Mouse (Mus musculus): ENCODE data around the gene Gm20388.

GRCm38 (mm10) chr8:122084145-122084544 is 2173.5 kb downstream of the Gm20388 start:
- TF ChIP-seq HCFC1 (IDR thresholded peaks at IDR 0.05; ENCODE audit: borderline replicate concordance, insufficient read depth, low read length) = no peak
- no peak for TF ChIP-seq ZNF384 (IDR thresholded peaks at IDR 0.05; ENCODE audit: low read depth, low read length)
- no peak for TF ChIP-seq CHD2 (IDR thresholded peaks at IDR 0.05; ENCODE audit: low read depth, low read length)
- no peak for TF ChIP-seq ZC3H11A (IDR thresholded peaks at IDR 0.05; ENCODE audit: borderline replicate concordance, low read depth, low read length)
- TF ChIP-seq MAFK (IDR thresholded peaks at IDR 0.05; ENCODE audit: insufficient read depth, low read depth, low read length) = no peak
